Mouse (Mus musculus): ENCODE measurements around the gene Nmur1. TPM values are rescaled to one million over a fixed set of nuclear protein-coding genes. Genes with fewer than 3 reads are reported as not detected.

Gene Nmur1
- polyA plus RNA-seq, 1 experiment from 2014 or later: not detected

DNA sequence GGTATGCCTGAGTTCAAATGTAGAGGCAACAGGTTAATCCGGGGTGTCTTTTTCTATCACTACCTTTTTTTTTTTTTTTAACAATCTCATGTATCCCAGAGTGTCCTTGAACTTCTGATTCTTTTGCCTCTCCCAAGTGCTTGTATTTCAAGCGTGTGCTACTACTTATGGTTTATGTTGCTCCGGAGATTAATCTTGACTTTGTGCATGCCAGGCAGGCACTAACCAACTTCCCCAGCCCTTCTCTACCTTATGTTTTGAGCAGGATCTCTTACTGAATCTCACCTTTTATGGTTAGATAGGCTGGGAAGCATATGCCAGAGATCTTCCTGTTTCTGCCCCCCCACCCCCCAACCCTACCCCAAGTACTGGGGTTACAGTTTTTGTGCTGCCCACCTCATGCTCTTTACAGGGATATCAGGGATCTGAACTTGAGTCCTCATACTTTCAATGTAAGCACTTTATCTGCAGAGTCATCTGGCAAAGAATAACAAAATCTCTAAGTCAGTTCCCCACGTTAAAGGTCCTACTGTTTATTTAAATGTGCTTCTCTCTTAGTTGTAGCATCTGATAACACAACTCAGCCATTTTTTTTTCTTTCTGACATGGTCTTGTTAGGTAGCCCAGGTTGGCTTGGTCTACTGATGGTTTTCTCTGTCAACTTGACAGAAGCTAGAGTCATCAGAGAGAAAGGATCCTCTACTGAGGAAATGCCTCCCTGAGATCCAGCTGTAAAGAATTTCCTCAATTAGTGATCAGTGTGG is 64.0 kb downstream of the Nmur1 start:
- no peak overlapping the region for H3K4me2 ChIP-seq

DNA sequence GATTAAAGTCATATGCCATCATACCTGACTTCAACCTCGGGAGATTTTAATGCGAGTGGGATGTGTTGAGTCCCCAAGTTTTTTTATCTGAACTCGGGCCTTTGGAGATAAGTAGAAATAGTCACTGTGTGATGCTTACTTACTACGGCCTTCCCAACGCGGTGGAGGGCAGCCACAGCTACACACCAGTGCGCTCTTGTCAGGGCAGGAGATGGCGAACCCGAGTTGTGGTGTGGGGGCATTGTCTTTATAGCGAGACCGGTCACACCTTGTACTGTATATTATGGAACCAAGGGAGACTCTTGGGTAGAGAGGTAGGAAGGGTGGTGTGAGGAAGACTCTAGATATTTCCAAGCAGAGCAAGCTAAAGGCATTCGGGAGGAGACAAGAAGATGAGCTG is 65.6 kb downstream of the Nmur1 start:
- H3K27ac ChIP-seq (ENCODE audit: low read depth, low read length): no peak overlapping the region
- DNase-seq (ENCODE audit: low spot score, missing footprints): no peak
- WGBS: 23% methylated on average over 12 of the region's 12 CpGs

More for the DNA sequence above, 64.0 kb downstream of the Nmur1 start:
- DNase-seq (ENCODE audit: low spot score, missing footprints) (no peak), ATAC-seq (ENCODE audit: low FRiP score) (no peak)
- Histone ChIP-seq H3K9me3 (ENCODE audit: control insufficient read depth, low read length) (no peaks in the 10 kb centered on the region), H3K36me3 (ENCODE audit: control insufficient read depth, insufficient read depth, low read length) (peaks cover 3% of the 10 kb centered on the region; the same call in 1 of the 2 replicates), H3K9ac (ENCODE audit: low read length) (no peak overlapping the region), H3K27ac (ENCODE audit: low read depth, low read length) (no peak overlapping the region), H3K4me1 (ENCODE audit: control insufficient read depth, insufficient read depth, low read length) (peaks cover 15% of the 10 kb centered on the region), H3K27me3 (ENCODE audit: control insufficient read depth, insufficient read depth, low read length) (no peaks in the 10 kb centered on the region), H3K4me3 (ENCODE audit: low read depth, low read length) (no peak overlapping the region)
- 93% methylated on average over 4 of the region's 4 CpGs for WGBS

DNA sequence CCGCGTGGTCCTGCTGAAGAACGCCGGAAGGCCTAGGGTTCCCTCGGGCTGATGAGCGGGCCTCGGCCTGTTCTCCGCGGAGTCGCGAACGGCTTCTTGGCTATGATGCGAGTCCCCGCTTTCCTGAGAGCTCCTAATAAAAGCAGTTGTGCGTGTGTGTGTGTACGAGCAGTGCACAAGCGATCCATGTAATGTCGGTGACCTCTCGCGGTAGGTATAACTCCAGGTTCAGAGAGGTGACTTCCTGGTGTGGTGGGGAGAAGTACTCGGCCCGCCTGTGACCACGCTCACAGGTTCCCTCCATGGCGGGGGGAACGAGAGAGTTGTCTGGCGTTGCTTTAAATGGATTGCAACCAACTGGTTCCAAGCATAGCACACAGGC is 66.2 kb downstream of the Nmur1 start:
- H3K27me3 ChIP-seq (ENCODE audit: control insufficient read depth, insufficient read depth, low read length): no peaks in the 10 kb centered on the region
- under 1% methylated on average over 26 of the region's 26 CpGs for WGBS
- no peak for ATAC-seq (ENCODE audit: low FRiP score)
- H3K4me3 ChIP-seq (ENCODE audit: low read depth, low read length): peak overlapping the region; percentile 94
- no peak for DNase-seq (ENCODE audit: low spot score, missing footprints)
- H3K27ac ChIP-seq (ENCODE audit: low read depth, low read length): peak overlapping the region; percentile 50; the same call in 1 of the 2 replicates
- peaks cover 18% of the 10 kb centered on the region; the same call in 1 of the 2 replicates for H3K36me3 ChIP-seq (ENCODE audit: control insufficient read depth, insufficient read depth, low read length)
- H3K9me3 ChIP-seq (ENCODE audit: control insufficient read depth, low read length): no peaks in the 10 kb centered on the region
- peak overlapping the region; percentile 93 for H3K9ac ChIP-seq (ENCODE audit: low read length)
- peak overlapping the region; percentile 82 for H3K4me2 ChIP-seq
- H3K4me1 ChIP-seq (ENCODE audit: control insufficient read depth, insufficient read depth, low read length): peaks cover 15% of the 10 kb centered on the region

More for the DNA sequence above, 65.6 kb downstream of the Nmur1 start:
- no peak for ATAC-seq (ENCODE audit: low FRiP score)
- Histone ChIP-seq H3K9ac (ENCODE audit: low read length) (peak overlapping the region; percentile 93), H3K4me3 (ENCODE audit: low read depth, low read length) (peak overlapping the region; percentile 94), H3K9me3 (ENCODE audit: control insufficient read depth, low read length) (no peaks in the 10 kb centered on the region), H3K4me1 (ENCODE audit: control insufficient read depth, insufficient read depth, low read length) (peaks cover 15% of the 10 kb centered on the region), H3K4me2 (peak overlapping the region; percentile 82), H3K36me3 (ENCODE audit: control insufficient read depth, insufficient read depth, low read length) (peaks cover 13% of the 10 kb centered on the region; the same call in 1 of the 2 replicates), H3K27me3 (ENCODE audit: control insufficient read depth, insufficient read depth, low read length) (no peaks in the 10 kb centered on the region)

DNA sequence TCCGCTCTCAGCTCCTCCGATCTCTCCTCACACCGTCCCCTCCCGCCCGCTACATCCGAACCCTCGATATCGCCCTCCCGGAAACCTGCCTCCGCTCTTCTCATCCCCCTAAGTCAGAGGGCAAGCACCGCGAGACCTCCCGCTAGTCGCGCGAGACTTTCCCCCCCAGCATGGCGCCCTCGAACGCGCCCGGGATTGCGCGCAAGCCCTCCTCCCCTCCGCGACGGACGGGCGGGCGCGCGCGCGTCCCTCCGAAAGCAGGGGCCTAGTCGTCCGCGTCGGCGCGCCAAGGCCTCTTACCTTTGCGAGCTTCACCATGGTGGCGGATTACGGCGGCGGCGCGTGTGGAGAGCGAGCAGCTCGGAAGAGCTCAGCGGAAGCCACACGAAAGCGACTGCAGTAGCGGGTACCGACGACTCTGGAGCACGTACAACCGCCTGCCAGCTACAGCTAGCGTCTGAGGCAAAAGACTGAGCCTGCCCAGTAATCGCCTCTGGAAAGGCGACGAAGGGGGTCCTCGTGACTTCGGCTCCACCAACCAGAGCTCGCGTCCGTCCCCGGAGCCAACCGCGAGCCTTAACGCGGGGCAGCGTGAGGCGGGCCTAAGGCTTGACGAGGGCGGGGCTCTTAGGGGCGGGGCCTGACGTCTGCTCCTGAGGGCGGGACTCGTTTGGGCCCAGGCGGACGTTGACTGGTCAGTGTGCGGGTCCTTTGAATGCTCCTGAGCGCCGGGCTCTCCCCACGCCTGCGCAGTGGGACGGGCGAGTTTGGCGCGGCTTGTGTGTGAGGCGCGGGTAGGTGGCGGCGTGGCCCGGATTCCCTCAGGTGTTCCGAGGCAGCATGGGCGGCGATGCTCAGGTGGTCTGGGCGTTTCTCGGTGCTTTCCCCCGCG is 66.9 kb downstream of the Nmur1 start, which contains the start of gene Ncl:
Gene Ncl, minus strand, starts transcription at position 495 of the 892 bp plus-strand sequence.
- H3K4me1 ChIP-seq (ENCODE audit: control insufficient read depth, insufficient read depth, low read length): peaks cover 15% of the 10 kb centered on the region
- H3K27me3 ChIP-seq (ENCODE audit: control insufficient read depth, insufficient read depth, low read length): no peaks in the 10 kb centered on the region
- H3K27ac ChIP-seq (ENCODE audit: low read depth, low read length): peak within 1 kb of the TSS; percentile 97
- peak within 1 kb of the TSS; percentile 89 for H3K4me2 ChIP-seq
- no peaks in the 10 kb centered on the region for H3K9me3 ChIP-seq (ENCODE audit: control insufficient read depth, low read length)
- H3K4me3 ChIP-seq (ENCODE audit: low read depth, low read length): peak within 1 kb of the TSS; percentile 94
- WGBS: under 1% methylated on average over 102 of the region's 102 CpGs
- DNase-seq (ENCODE audit: low spot score, missing footprints) (peak; percentile 99), ATAC-seq (ENCODE audit: low FRiP score) (peak; percentile 98)
- peaks cover 20% of the 10 kb centered on the region; the same call in 1 of the 2 replicates for H3K36me3 ChIP-seq (ENCODE audit: control insufficient read depth, insufficient read depth, low read length)
- peak within 1 kb of the TSS; percentile 95 for H3K9ac ChIP-seq (ENCODE audit: low read length)

DNA sequence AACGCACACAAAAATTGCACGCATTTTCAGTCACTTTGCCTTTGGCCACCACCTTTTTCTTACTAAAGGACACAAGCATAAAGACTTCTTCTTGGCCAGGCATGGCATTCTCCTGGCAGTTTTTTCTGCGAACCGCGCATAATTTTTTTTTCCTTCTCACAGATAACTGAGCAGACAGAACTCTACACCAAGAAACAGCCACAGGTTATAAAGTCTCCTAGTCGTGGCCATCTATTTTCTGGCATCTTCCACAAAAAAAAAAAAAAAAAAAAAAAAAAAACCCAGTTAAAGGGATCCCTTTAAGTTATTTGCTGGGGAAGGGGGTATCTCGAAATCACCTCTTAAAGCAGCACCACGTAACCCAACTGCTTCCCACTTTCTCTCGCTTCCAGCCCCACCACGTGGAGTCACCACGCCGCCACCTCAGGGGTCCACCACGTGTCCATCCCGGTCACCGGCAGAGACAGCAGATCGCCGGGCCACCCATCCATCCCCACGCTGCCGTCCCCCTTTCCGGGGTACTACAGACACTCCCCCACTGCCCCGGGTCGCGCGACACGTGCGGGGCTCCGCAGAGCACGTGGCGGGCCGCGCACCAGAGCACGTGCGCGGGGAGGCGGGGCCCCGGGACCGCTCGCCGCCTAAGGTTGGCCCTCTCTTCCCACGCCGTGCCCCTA is 67.7 kb downstream of the Nmur1 start:
- no peak for DNase-seq (ENCODE audit: low spot score, missing footprints)
- H3K4me1 ChIP-seq (ENCODE audit: control insufficient read depth, insufficient read depth, low read length): peaks cover 15% of the 10 kb centered on the region
- 1% methylated on average over 37 of the region's 41 CpGs for WGBS
- peaks cover 27% of the 10 kb centered on the region; the same call in 1 of the 2 replicates for H3K36me3 ChIP-seq (ENCODE audit: control insufficient read depth, insufficient read depth, low read length)
- H3K4me2 ChIP-seq: peak overlapping the region; percentile 89
- no peaks in the 10 kb centered on the region for H3K9me3 ChIP-seq (ENCODE audit: control insufficient read depth, low read length)
- peak overlapping the region; percentile 95 for H3K9ac ChIP-seq (ENCODE audit: low read length)
- peak overlapping the region; percentile 94 for H3K4me3 ChIP-seq (ENCODE audit: low read depth, low read length)
- no peak for ATAC-seq (ENCODE audit: low FRiP score)
- peak overlapping the region; percentile 97 for H3K27ac ChIP-seq (ENCODE audit: low read depth, low read length)
- no peaks in the 10 kb centered on the region for H3K27me3 ChIP-seq (ENCODE audit: control insufficient read depth, insufficient read depth, low read length)

DNA sequence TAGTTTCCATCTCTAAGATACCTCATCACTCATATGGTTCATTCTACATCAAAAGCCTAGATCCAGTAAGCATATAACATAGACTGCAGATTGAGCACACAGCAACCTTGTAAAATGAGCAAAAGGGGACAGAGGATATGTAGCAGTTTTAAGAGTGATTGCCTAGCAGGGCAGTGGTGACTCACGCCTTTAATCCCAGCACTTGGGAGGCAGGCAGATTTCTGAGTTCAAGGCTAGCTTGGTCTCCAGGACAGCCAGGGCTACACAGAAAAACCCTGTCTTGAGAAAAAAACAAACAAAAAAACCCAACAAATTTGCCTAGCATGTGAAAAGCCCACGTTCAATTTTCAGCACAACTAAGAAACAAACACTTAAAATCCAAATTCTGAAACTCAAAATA is 71.8 kb downstream of the Nmur1 start:
- no peak for DNase-seq (ENCODE audit: low spot score, missing footprints)
- WGBS: 88% methylated on average over 2 of the region's 2 CpGs

DNA sequence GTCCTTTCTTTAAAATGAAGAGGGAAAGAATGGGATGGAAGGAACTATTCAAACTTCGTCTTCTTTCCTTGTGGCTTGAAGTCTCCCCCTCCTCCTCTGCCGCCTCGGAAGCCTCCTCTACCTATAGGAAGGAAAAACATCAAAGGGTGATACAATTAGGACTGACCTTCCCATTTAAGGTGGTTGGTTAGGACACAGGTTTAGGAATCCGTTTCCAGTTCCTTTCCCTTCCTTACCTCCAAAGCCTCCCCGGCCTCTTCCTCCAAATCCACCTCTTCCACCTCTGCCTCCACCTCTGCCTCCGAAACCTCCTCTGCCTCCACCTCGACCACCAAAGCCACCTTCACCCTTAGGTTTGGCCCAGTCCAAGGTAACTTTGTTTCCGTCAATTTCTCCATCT is 75.5 kb downstream of the Nmur1 start:
- WGBS: 93% methylated on average over 8 of the region's 8 CpGs

More for the DNA sequence above, 71.8 kb downstream of the Nmur1 start:
- no peaks in the 10 kb centered on the region for H3K9me3 ChIP-seq (ENCODE audit: control insufficient read depth, low read length)
- peaks cover 50% of the 10 kb centered on the region for H3K36me3 ChIP-seq (ENCODE audit: control insufficient read depth, insufficient read depth, low read length)
- H3K27me3 ChIP-seq (ENCODE audit: control insufficient read depth, insufficient read depth, low read length): no peaks in the 10 kb centered on the region
- ATAC-seq (ENCODE audit: low FRiP score): no peak
- H3K4me2 ChIP-seq: no peak overlapping the region
- no peak overlapping the region for H3K9ac ChIP-seq (ENCODE audit: low read length)
- no peak overlapping the region for H3K27ac ChIP-seq (ENCODE audit: low read depth, low read length)
- H3K4me1 ChIP-seq (ENCODE audit: control insufficient read depth, insufficient read depth, low read length): peaks cover 5% of the 10 kb centered on the region
- no peak overlapping the region for H3K4me3 ChIP-seq (ENCODE audit: low read depth, low read length)

DNA sequence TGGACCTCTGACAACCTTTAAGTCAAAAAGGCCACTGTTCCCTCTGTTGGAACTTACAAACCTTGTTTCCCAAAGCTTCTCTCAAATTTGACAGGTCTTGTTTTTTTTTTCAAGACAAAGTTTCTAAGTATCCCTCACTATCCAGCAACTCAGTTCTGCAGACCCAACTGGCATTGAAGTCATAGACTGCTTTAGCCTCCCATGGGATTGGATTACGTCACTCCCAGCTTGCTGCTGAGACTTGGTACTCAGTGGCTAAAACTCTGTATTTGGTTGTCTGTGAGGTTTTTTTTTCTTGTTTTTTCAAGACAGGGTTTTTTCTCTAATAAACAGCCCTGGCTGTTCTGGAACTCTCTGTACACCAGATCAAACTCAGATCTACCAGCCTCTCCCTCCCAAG is 76.3 kb downstream of the Nmur1 start:
- H3K4me3 ChIP-seq (ENCODE audit: low read depth, low read length): no peak overlapping the region
- no peak overlapping the region for H3K27ac ChIP-seq (ENCODE audit: low read depth, low read length)
- no peaks in the 10 kb centered on the region for H3K4me1 ChIP-seq (ENCODE audit: control insufficient read depth, insufficient read depth, low read length)
- WGBS: 91% methylated on average over 1 of the region's 1 CpGs
- DNase-seq (ENCODE audit: low spot score, missing footprints) (peak; percentile 81), ATAC-seq (ENCODE audit: low FRiP score) (no peak)
- H3K4me2 ChIP-seq: no peak overlapping the region
- H3K9me3 ChIP-seq (ENCODE audit: control insufficient read depth, low read length): no peaks in the 10 kb centered on the region
- H3K27me3 ChIP-seq (ENCODE audit: control insufficient read depth, insufficient read depth, low read length): no peaks in the 10 kb centered on the region
- peaks cover 39% of the 10 kb centered on the region for H3K36me3 ChIP-seq (ENCODE audit: control insufficient read depth, insufficient read depth, low read length)
- H3K9ac ChIP-seq (ENCODE audit: low read length): no peak overlapping the region

More for the DNA sequence above, 75.5 kb downstream of the Nmur1 start:
- Histone ChIP-seq H3K27me3 (ENCODE audit: control insufficient read depth, insufficient read depth, low read length) (no peaks in the 10 kb centered on the region), H3K4me3 (ENCODE audit: low read depth, low read length) (no peak overlapping the region), H3K36me3 (ENCODE audit: control insufficient read depth, insufficient read depth, low read length) (peaks cover 45% of the 10 kb centered on the region), H3K4me2 (no peak overlapping the region), H3K9me3 (ENCODE audit: control insufficient read depth, low read length) (no peaks in the 10 kb centered on the region), H3K9ac (ENCODE audit: low read length) (no peak overlapping the region), H3K27ac (ENCODE audit: low read depth, low read length) (no peak overlapping the region), H3K4me1 (ENCODE audit: control insufficient read depth, insufficient read depth, low read length) (no peaks in the 10 kb centered on the region)
- DNase-seq (ENCODE audit: low spot score, missing footprints) (peak; percentile 83), ATAC-seq (ENCODE audit: low FRiP score) (no peak)
